Mouse (Mus musculus): ENCODE data around the gene Cdk6.
"Not testable (repeated sequence)": the region's sequence is repeated elsewhere in the genome, so short reads cannot be mapped to it uniquely, and the experiment has no call there.

DNA sequence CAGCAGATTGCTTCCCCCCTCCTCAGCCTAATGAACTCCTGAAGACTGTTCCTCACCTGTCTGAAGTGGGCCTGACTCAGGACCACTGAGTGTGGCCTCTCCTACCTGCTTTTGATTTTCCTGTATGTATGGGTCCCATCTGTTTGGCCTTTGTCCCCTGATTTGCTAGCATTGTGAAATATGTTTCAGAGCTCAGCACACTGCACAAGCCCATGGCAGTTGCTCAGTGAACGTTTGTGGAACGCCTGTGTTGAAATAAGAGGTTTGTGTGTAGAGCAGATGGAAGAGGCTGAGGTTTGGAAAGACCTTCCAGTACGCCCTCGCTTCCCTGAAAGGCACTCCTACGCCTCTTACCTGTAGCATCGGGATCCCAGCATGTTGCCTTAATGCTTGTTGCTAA, 98.1 kb downstream of the Cdk6 start:
- not testable (repeated sequence) for TF ChIP-seq EP300 (optimal IDR thresholded peaks at IDR 0.05); CTCF (IDR thresholded peaks at IDR 0.05; ENCODE audit: low read depth)
